Mouse (Mus musculus): ENCODE results near the gene Atad3a.

Atad3a gene

GRCm38 (mm10) chr4:155783486-155784080 is 22.7 kb upstream of the Atad3a start:
- ChIA-PET CTCF (interaction anchor here in 3 of 4 experiments (0.6 to 2.0 kb wide), 11 partner anchors 9 to 683 kb away, joined by 3 to 13 read pairs (median 4); partner anchors contain the start of gene Vwa1 (in 1 of the 3)), POLR2A (interaction anchor here in 3 of 4 experiments (0.6 to 3.1 kb wide), 19 partner anchors 8 to 187 kb away, joined by 3 to 16 read pairs (median 4); partner anchors contain the start of genes Atad3a (in 2 of the 3), Vwa1 (in 2 of the 3), Aurkaip1 (in 1 of the 3) and Dvl1 (in 1 of the 3))

GRCm38 (mm10) chr4:155780895-155781294 is 20.0 kb upstream of the Atad3a start:
- POLR2A ChIA-PET, result interaction anchor here in 3 of 4 experiments (0.6 to 2.3 kb wide), 5 partner anchors 11 to 181 kb away, joined by 3 to 9 read pairs (median 3); partner anchors contain the start of genes Atad3a (in 1 of the 3) and C1qtnf12 (in 1 of the 3)

GRCm38 (mm10) chr4:155779498-155779897 is 18.6 kb upstream of the Atad3a start:
- POLR2A ChIA-PET, result interaction anchor here in 1 of 4 experiments (0.8 to 1.6 kb wide), 3 partner anchors 14 to 35 kb away, joined by 3 to 5 read pairs (median 4); partner anchors contain the start of gene Atad3a
- CTCF ChIA-PET, result interaction anchor here in 2 of 4 experiments (0.8 to 1.3 kb wide), 3 partner anchors 13 to 58 kb away, joined by 3 to 4 read pairs (median 4); partner anchors contain the start of gene Mrpl20 (in 1 of the 2)

More at GRCm38 (mm10) chr4:155780895-155781294, 20.0 kb upstream of the Atad3a start:
- CTCF ChIA-PET, result interaction anchor here in 2 of 4 experiments (1.0 to 1.3 kb wide), 2 partner anchors 10 to 11 kb away, joined by 3 to 4 read pairs; no protein-coding TSS in a partner anchor

GRCm38 (mm10) chr4:155777816-155778215 is 16.9 kb upstream of the Atad3a start:
- CTCF ChIA-PET, result interaction anchor here in 2 of 4 experiments (0.6 to 1.1 kb wide), 2 partner anchors 14 to 48 kb away, joined by 3 read pairs; no protein-coding TSS in a partner anchor
- POLR2A ChIA-PET, result interaction anchor here in 2 of 4 experiments (0.6 to 1.8 kb wide), 4 partner anchors 17 to 723 kb away, joined by 3 to 8 read pairs (median 5); partner anchors contain the start of gene Atad3a (in 1 of the 2)

- ChIA-PET CTCF (interaction anchor here in 1 of 4 experiments (0.5 kb wide), 1 partner anchor 255 kb away, joined by 3 read pairs; no protein-coding TSS in a partner anchor), POLR2A (interaction anchor here in 1 of 4 experiments (0.5 to 1.8 kb wide), 5 partner anchors 9 to 417 kb away, joined by 3 to 8 read pairs (median 3); partner anchors contain the start of gene Atad3a)
Measured at GRCm38 (mm10) chr4:155776704-155777335, 15.9 kb upstream of the Atad3a start.

GRCm38 (mm10) chr4:155775855-155776254 is 15.0 kb upstream of the Atad3a start:
- POLR2A ChIA-PET, result interaction anchor here in 2 of 4 experiments (0.6 to 2.6 kb wide), 13 partner anchors 8 to 295 kb away, joined by 3 to 16 read pairs (median 4); partner anchors contain the start of genes Ankrd65 (in 1 of the 2), Atad3a (in 1 of the 2) and Tmem88b (in 1 of the 2)
- CTCF ChIA-PET, result interaction anchor here in 1 of 4 experiments (2.5 to 3.3 kb wide), 2 partner anchors 8 to 16 kb away, joined by 13 read pairs; partner anchors contain the start of gene Atad3a

GRCm38 (mm10) chr4:155774971-155775740 is 14.3 kb upstream of the Atad3a start:
- ChIA-PET CTCF (interaction anchor here in 2 of 4 experiments (0.6 to 3.3 kb wide), 6 partner anchors 9 to 946 kb away, joined by 3 to 13 read pairs (median 5); partner anchors contain the start of gene Atad3a (in 1 of the 2)), POLR2A (interaction anchor here in 3 of 4 experiments (0.6 to 2.6 kb wide), 29 partner anchors 9 to 448 kb away, joined by 3 to 16 read pairs (median 4); partner anchors contain the start of genes Atad3a (in 2 of the 3), Ankrd65 (in 1 of the 3) and Tmem88b (in 1 of the 3))

- ChIA-PET CTCF (interaction anchor here in 2 of 4 experiments (0.6 to 3.3 kb wide), 6 partner anchors 10 to 945 kb away, joined by 3 to 13 read pairs (median 5); partner anchors contain the start of gene Atad3a (in 1 of the 2)), POLR2A (interaction anchor here in 3 of 4 experiments (0.6 to 2.6 kb wide), 21 partner anchors 9 to 201 kb away, joined by 3 to 16 read pairs (median 4); partner anchors contain the start of genes Atad3a (in 2 of the 3), Mrpl20 (in 1 of the 3) and Tmem88b (in 1 of the 3))
Measured at GRCm38 (mm10) chr4:155774280-155774754, 13.4 kb upstream of the Atad3a start, which contains the start of gene Vwa1. TSS of gene Vwa1 (minus strand) at chr4:155774698.

- CTCF ChIA-PET, result interaction anchor here in 2 of 4 experiments (0.6 to 3.3 kb wide), 6 partner anchors 10 to 292 kb away, joined by 3 to 13 read pairs (median 8); partner anchors contain the start of gene Atad3a (in 1 of the 2)
- POLR2A ChIA-PET, result interaction anchor here in 3 of 4 experiments (1.0 to 2.6 kb wide), 12 partner anchors 10 to 52 kb away, joined by 3 to 16 read pairs (median 4); partner anchors contain the start of genes Atad3a (in 3 of the 3) and Mrpl20 (in 1 of the 3)
Measured at GRCm38 (mm10) chr4:155773335-155774078, 12.6 kb upstream of the Atad3a start.

- ChIA-PET CTCF (interaction anchor here in 1 of 4 experiments (3.3 kb wide), 1 partner anchor 11 kb away, joined by 13 read pairs; no protein-coding TSS in a partner anchor), POLR2A (interaction anchor here in 2 of 4 experiments (0.8 to 1.3 kb wide), 2 partner anchors 11 to 12 kb away, joined by 3 to 4 read pairs; partner anchors contain the start of gene Atad3a (in 1 of the 2))
Measured at GRCm38 (mm10) chr4:155772786-155773185, 11.9 kb upstream of the Atad3a start.

GRCm38 (mm10) chr4:155771706-155772105 is 10.8 kb upstream of the Atad3a start:
- POLR2A ChIA-PET, result interaction anchor here in 1 of 4 experiments (2.4 kb wide), 1 partner anchor 11 kb away, joined by 9 read pairs; the partner anchor contains the start of gene Atad3a
- CTCF ChIA-PET, result no interaction called here

GRCm38 (mm10) chr4:155770626-155771025 is 9.7 kb upstream of the Atad3a start:
- CTCF ChIA-PET, result interaction anchor here (0.6 to 1.0 kb wide), 8 partner anchors 10 to 93 kb away, joined by 3 to 7 read pairs (median 4); partner anchors contain the start of gene Atad3a (in 1 of the 4)
- POLR2A ChIA-PET, result interaction anchor here in 3 of 4 experiments (0.5 to 2.4 kb wide), 4 partner anchors 10 to 74 kb away, joined by 3 to 9 read pairs (median 4); partner anchors contain the start of gene Atad3a (in 1 of the 3)

- ChIA-PET POLR2A (interaction anchor here in 2 of 4 experiments (0.5 to 2.4 kb wide), 2 partner anchors 10 to 20 kb away, joined by 5 to 9 read pairs; partner anchors contain the start of gene Atad3a (in 1 of the 2)), CTCF (interaction anchor here in 2 of 4 experiments (0.6 to 1.0 kb wide), 3 partner anchors 9 to 48 kb away, joined by 3 to 7 read pairs (median 4); partner anchors contain the start of gene Atad3a (in 1 of the 2))
Measured at GRCm38 (mm10) chr4:155769880-155770512, 9.1 kb upstream of the Atad3a start.

GRCm38 (mm10) chr4:155769496-155769879 is 8.6 kb upstream of the Atad3a start:
- ChIA-PET POLR2A (no interaction called here), CTCF (no interaction called here)

GRCm38 (mm10) chr4:155762357-155762756 is 1.5 kb upstream of the Atad3a start:
- CTCF ChIA-PET, result no interaction called here

More at GRCm38 (mm10) chr4:155762357-155762756, 1.5 kb upstream of the Atad3a start:
- POLR2A ChIA-PET, result interaction anchor here in 3 of 4 experiments (1.0 to 3.0 kb wide), 8 partner anchors 12 to 93 kb away, joined by 3 to 19 read pairs (median 4); partner anchors contain the start of genes Mib2 (in 1 of the 3) and Ssu72 (in 1 of the 3)
